Mouse (Mus musculus) frontal cortex, postnatal 10 days (tissue): ENCODE measurements around the gene Idh3g.
"Not testable (repeated sequence)": the region's sequence is repeated elsewhere in the genome, so short reads cannot be mapped to it uniquely, and the experiment has no call there.

Source experiments
- DNase-seq, 2 experiments: peaks; one replicate each; pipeline ENCODE4 v3.0.0; 2022; ENCODE audit warnings: low spot score in 2 of 2, mixed read lengths in 1 of 2

Idh3g gene

DNA sequence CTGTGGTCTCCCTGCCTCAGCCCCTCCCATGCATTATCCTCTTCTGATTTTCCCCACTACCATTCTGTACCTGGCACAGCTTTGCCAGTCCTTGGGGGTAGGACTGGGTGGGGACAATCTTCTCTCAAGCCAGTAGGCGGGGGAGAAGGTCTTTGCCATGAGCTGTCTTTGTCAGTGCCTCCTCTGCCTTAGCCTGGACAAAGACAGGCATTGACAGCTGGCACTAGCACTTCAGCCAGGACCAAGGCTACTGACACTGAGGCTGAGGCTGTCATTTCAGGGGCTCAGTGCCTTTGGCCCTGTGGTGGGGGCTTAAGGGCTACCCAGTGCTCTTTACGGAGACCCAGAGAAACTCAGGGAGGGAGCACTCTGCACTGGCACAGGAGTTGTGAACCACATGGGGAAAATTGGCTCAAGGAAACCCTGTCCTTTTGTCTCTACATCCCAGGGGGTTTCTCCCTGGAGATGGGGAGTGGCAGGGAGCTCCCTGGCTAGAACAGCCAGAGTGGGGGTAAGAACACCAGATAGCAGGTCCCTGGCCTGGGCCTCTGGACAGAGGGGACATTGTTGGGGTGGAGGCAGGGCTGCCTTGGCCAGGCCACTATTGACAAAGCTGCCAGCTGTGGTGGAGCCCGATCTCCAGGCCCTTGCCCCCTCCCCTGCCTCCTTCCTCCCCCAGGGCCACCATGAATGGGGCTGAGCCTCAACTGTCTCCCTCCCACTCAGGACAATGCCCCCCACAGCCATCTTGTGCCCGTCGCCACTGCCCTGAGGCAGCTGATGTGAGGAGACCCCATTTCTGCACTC lies 30.2 kb downstream of the Idh3g start, which contains the start of gene Plxnb3:
Plxnb3 (plus strand) TSS at position 757 of the 807 bp plus-strand sequence.
- no peak for DNase-seq

DNA sequence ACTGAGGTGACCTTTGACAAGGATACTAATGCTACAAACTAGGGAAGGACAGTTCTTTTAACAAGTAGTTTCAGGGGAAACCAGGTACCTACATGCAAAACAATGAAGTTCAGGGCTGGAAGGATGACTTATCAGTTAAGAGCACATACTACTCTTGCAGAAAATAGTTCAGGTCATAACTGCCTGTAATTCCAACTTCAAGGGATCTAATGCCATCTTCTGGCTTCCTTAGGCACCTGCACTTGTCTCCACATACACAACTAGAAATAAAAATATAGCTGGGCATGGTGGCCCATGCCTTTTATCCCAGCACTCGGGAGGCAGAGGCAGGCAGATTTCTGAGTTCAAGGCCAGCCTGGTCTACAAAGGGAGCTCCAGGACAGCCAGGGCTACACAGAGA lies 37.7 kb downstream of the Idh3g start:
- no peak for DNase-seq

DNA sequence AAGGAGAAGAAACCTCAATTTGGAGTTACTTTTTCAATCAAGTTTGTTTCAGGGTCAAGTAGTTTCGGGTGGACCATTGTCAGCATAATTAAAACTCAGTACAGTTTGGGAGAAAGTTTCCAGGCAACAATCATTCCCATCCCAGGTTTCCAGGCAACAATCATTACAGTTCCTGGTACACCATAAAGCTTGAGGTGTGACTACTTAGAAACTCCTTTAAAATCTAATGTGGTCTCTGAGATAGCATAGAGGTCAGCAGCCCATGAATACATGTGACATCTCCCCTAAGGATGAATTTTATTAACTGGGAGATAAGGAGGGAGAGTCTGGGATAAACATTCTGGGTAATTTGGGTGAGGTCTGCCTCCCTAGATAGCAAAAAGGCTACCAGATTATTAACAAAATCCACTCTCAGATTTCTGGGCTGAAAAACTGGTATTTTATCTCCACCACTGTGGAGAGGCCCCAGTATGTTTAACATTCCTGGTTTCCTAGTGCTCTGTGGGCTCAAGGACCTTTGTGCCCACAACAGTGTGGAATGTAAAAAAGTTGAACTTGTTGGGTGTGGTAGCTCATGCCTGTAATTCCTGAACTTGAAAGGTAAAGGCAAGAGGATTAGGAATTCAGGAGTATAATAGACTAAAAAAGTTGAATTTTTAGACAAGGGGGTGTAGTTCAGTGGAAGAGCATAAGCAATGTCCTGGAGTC lies 41.8 kb downstream of the Idh3g start:
- no peak for DNase-seq

DNA sequence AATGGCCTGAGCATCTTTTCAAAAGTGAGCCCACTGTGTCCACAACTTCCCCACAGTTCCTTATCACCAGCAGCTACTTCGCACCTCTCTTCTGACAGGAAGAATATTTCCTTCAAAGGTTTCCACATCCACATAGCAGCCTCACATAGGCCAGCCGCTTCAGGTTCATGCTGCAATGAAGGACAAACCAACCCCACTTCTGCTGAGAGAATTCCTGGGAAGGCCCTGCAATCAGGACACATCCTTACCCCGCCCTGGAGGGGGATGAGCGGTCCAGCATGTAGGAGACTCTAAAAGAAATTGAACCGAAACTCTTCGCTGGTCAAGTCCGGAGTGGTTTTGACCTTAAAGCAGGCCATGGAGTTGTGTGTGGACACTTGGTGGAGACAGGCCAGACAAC lies 46.9 kb downstream of the Idh3g start:
- not testable (repeated sequence) for DNase-seq

DNA sequence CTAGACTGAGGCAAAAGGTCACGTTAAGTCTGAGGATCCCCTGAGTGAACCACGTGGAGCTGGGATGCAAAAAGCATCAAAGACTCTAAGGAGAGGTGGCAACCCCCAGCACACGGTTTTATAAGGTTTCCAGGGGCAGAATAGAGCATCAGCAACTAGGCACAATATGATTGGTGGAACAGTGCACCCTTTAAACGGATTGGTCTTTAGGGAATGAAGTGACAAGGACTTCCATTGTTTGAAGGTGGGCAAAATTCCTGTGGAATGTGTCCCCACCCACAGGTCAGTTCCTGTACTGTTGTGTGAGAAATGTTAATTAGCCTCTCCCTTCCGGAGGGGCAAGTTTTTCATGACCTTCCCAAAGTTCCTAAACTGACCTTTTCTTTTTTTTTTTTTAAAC lies 47.5 kb downstream of the Idh3g start:
- DNase-seq, result no peak

DNA sequence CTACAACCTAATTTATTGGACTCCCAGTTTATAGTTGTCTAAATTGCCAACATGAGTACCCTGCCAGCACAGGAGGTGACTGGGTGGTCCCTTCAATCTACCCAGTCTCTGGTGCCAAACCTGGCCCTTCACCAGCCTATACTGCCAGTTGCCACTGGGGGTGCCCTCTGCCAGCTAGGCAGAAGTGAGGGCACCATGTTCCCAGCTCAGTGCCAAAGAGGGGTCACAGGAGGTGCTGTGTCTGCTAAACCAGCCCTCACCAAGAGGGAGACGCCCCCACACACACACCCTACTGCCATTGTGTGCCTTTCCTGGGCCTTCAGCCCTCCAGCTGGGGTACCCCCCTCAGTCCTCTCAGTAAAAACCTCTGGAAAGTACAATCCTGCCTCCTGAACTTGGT lies 48.5 kb downstream of the Idh3g start:
- DNase-seq, result no peak

DNA sequence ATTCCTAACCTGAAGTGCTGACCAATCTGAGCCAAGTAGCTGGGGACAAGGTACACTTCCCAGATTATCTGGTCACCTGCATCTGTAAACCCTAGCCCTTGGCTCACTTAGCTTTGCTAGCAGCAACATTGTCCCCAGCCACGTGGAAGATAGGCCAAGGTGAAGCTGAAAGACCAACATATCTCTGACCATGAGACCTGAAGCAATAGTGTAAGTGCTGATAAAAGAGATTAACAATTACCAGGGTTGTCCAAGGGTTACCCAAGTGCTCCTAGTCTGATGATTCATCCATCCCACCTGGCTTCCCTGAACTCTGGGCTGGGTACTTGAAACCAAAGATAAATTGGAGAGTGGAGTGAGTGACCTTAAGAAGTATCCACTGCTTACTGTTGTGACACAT lies 55.8 kb downstream of the Idh3g start:
- no peak for DNase-seq
